Mouse (Mus musculus): Measurements from ENCODE around the gene Nfat5.

GRCm38 (mm10) chr8:107386642-107387041 is 93.4 kb downstream of the Nfat5 start:
- TF ChIP-seq EP300 (IDR thresholded peaks at IDR 0.05; ENCODE audit: insufficient read depth, low read depth, low read length) (no peak), CTCF (IDR thresholded peaks at IDR 0.05; ENCODE audit: low read depth, low read length) (peak; percentile 27), POLR2A (IDR thresholded peaks at IDR 0.05; ENCODE audit: insufficient read depth, low read length) (no peak)

Data from ES-Bruce4 (cell line).